Comparison of ENCODE assay signal across 15 mouse cellular contexts in the genomic region with DNA sequence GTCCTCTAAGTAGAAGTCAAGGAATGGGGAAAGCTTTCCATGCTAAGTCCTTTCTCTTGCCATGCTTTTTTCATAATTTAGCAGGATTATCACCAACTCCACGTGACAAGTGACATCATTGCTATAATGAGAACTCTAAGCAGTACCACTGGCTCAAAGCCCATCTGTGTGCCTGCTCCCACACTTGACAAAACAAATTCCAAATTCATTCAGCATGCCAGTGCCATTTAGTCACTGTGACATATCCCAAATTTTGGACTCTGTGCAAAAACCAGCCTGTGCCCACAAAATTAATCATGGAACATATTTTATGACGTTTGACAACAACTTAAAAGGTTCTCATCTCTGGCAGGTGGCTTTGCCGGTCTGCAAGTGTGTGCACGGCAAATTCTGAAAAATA. TPM values are rescaled to one million over a fixed set of nuclear protein-coding genes. Genes with fewer than 3 reads are reported as not detected.
DNase-seq lines count a peak whose midpoint lies in the region; ATAC-seq and TF ChIP-seq lines count a peak whose summit lies in the region.
"Had no signal": no experiment of that assay in that cellular context is flagged by ENCODE, and none has a peak within 500 bp of the region (broad histone marks: within the 10 kb centered on the region; RNA-seq: fewer than 3 reads in every experiment).

No protein-coding gene starts in this region.

- no peaks in the 10 kb centered on the region for H3K27me3 ChIP-seq in Patski
- H3K27me3 ChIP-seq in hindbrain, embryonic 16.5 days (replicated peaks; ENCODE audit: control insufficient read depth, insufficient read depth, low read length): no peaks in the 10 kb centered on the region
- H3K27me3 ChIP-seq: limb, embryonic 15.5 days; lung, embryonic 15.5 days; neural tube, embryonic 12.5 days had no signal

- H3K4me1 ChIP-seq in hindbrain, embryonic 16.5 days (ENCODE audit: control insufficient read depth, insufficient read depth, low read depth, low read length): no peaks in the 10 kb centered on the region
- H3K4me1 ChIP-seq: limb, embryonic 15.5 days; lung, embryonic 15.5 days; neural tube, embryonic 12.5 days had no signal

- no peak overlapping the region for H3K4me2 ChIP-seq in hindbrain, embryonic 16.5 days (ENCODE audit: low read length)
- H3K4me2 ChIP-seq: limb, embryonic 15.5 days; lung, embryonic 15.5 days; midbrain, embryonic 11.5 days; neural tube, embryonic 12.5 days had no signal

- TF ChIP-seq CTCF in Patski (IDR thresholded peaks at IDR 0.05): no peak

- no peak overlapping the region for H3K9ac ChIP-seq in hindbrain, embryonic 16.5 days (ENCODE audit: low read depth, low read length)
- H3K9ac ChIP-seq: limb, embryonic 15.5 days; lung, embryonic 15.5 days; neural tube, embryonic 12.5 days had no signal

- 77% methylated on average over 4 of the region's 4 CpGs for WGBS in hindbrain, embryonic 16.5 days

- H3K4me3 ChIP-seq in hindbrain, embryonic 16.5 days (ENCODE audit: low read length): no peak overlapping the region
- H3K4me3 ChIP-seq: limb, embryonic 15.5 days; lung, embryonic 15.5 days; neural tube, embryonic 12.5 days had no signal

- POLR2A ChIA-PET in Patski (lab: Charles Lee): interaction anchor here (0.5 kb wide), 1 partner anchor 132 kb away, joined by 3 read pairs; no protein-coding TSS in a partner anchor

- no peak overlapping the region for H3K27ac ChIP-seq in hindbrain, embryonic 16.5 days (ENCODE audit: low read depth, low read length)
- H3K27ac ChIP-seq: limb, embryonic 15.5 days; lung, embryonic 15.5 days; neural tube, embryonic 12.5 days had no signal

- in situ Hi-C loops in Patski (cut with MboI; ENCODE audit: low pct_unique_long_range_greater_than_20kb): loop anchor here (10.0 to 25.0 kb wide), 2 partner anchors 1189 to 1922 kb away; no protein-coding TSS in a partner anchor

- H3K9me3 ChIP-seq in hindbrain, embryonic 16.5 days (ENCODE audit: control insufficient read depth, low read length): no peaks in the 10 kb centered on the region
- H3K9me3 ChIP-seq: G1E; limb, embryonic 15.5 days; lung, embryonic 15.5 days; neural tube, embryonic 12.5 days had no signal

- peak; percentile 40 for DNase-seq in heart, postnatal 4 days
- DNase-seq in heart, adult 11 months: no peak
- no peak for DNase-seq in Patski (ENCODE audit: low read depth, low spot score)
- DNase-seq in cerebellum, adult 18-20 months: peak; percentile 48 to 61
- peak; percentile 53 to 61 for DNase-seq in layer of hippocampus, adult 8-10 months (ENCODE audit: low spot score in 2 of 2)
- no peak for DNase-seq in kidney, postnatal 14 days
- DNase-seq: adrenal gland, postnatal 14 days; kidney, postnatal 10 days; thymus, postnatal 4 days had no signal

- CTCF ChIA-PET in Patski (lab: Charles Lee): interaction anchor here (1.7 kb wide), 1 partner anchor 21 kb away, joined by 4 read pairs; no protein-coding TSS in a partner anchor

- H3K36me3 ChIP-seq in hindbrain, embryonic 16.5 days (ENCODE audit: control insufficient read depth, insufficient read depth, low read length): no peaks in the 10 kb centered on the region
- H3K36me3 ChIP-seq: limb, embryonic 15.5 days; lung, embryonic 15.5 days; neural tube, embryonic 12.5 days had no signal

- ATAC-seq in Patski: peak; percentile 62
- ATAC-seq in hindbrain, embryonic 16.5 days: no peak

RNA-seq across cellular contexts. Expression of a gene that starts 6.5 kb away (rescaled TPM):
- total RNA-seq in heart, postnatal 4 days (2021): 10 to 100 TPM; 55.2 to 57.5 TPM
- polyA plus RNA-seq in Patski (2021): 63.9 TPM
- 100 to 1,000 TPM in 2 of 4 experiments, 10 to 100 TPM in 2; 96.1 to 116 (median 102) TPM for total RNA-seq in layer of hippocampus, adult 8-10 months (2022)
- 187 and 194 TPM in 2 replicates for polyA plus RNA-seq in hindbrain, embryonic 16.5 days (2015; fragmentation: Nextera tagmentation; extraction: Ambion mirVana)

RNA-seq across cellular contexts. Expression of a gene that starts 33.3 kb away (rescaled TPM):
- total RNA-seq in heart, postnatal 4 days (2021): 10 to 100 TPM; 44.6 to 49.1 TPM
- 48.5 TPM for polyA plus RNA-seq in Patski (2021)
- total RNA-seq in layer of hippocampus, adult 8-10 months (2022): 10 to 100 TPM; 24.2 to 33.3 (median 29.2) TPM
- 7.0 and 7.7 TPM in 2 replicates for polyA plus RNA-seq in hindbrain, embryonic 16.5 days (2015; fragmentation: Nextera tagmentation; extraction: Ambion mirVana)

Comparison
In these comparisons a context has a peak if more than half of its experiments do, and no peak if none do; other contexts are left out.
1. DNase-seq: peak in heart, postnatal 4 days (single experiment), cerebellum, adult 18-20 months (2 of 2) and layer of hippocampus, adult 8-10 months (2 of 2); none in heart, adult 11 months (single experiment), Patski (single experiment) and kidney, postnatal 14 days (single experiment).